Mouse (Mus musculus): ENCODE results near the gene Crmp1. TPM values are rescaled to one million over a fixed set of nuclear protein-coding genes. Genes with fewer than 3 reads are reported as not detected.

Gene Crmp1
- polyA plus RNA-seq, 1 experiment from 2014 or later, result 497 TPM

- H3K4me3 ChIP-seq, result no peak overlapping the region
- no peaks in the 10 kb centered on the region for H3K36me3 ChIP-seq
- no peaks in the 10 kb centered on the region for H3K9me3 ChIP-seq (replicated peaks)
- H3K27ac ChIP-seq, result no peak overlapping the region
- H3K27me3 ChIP-seq, result 0 out of 2 replicates have a peak, but pooled peaks cover 5% of the 10 kb centered on the region
- H3K9ac ChIP-seq, result no peak overlapping the region
- H3K4me2 ChIP-seq (replicated peaks), result no peak overlapping the region
- peaks cover 8% of the 10 kb centered on the region for H3K4me1 ChIP-seq
- 77% methylated on average over 7 of the region's 7 CpGs for WGBS
- ATAC-seq (ENCODE audit: low FRiP score), result no peak
Measured at GRCm38 (mm10) chr5:37215276-37215675, 26.5 kb upstream of the Crmp1 start.

GRCm38 (mm10) chr5:37219615-37220014 lies 22.1 kb upstream of the Crmp1 start:
- ATAC-seq (ENCODE audit: low FRiP score), result no peak
- 53% methylated on average over 5 of the region's 5 CpGs for WGBS
- H3K4me1 ChIP-seq, result peaks cover 24% of the 10 kb centered on the region
- H3K27me3 ChIP-seq, result no peaks in the 10 kb centered on the region
- no peaks in the 10 kb centered on the region for H3K9me3 ChIP-seq (replicated peaks)
- no peaks in the 10 kb centered on the region for H3K36me3 ChIP-seq
- no peak overlapping the region for H3K4me3 ChIP-seq
- H3K9ac ChIP-seq, result no peak overlapping the region
- no peak overlapping the region for H3K4me2 ChIP-seq (replicated peaks)
- H3K27ac ChIP-seq, result no peak overlapping the region

- 82% methylated on average over 5 of the region's 5 CpGs for WGBS
- Histone ChIP-seq H3K4me3 (no peak overlapping the region), H3K36me3 (no peaks in the 10 kb centered on the region), H3K9ac (no peak overlapping the region), H3K4me1 (peaks cover 23% of the 10 kb centered on the region), H3K9me3 (replicated peaks) (no peaks in the 10 kb centered on the region), H3K27me3 (no peaks in the 10 kb centered on the region), H3K27ac (peak overlapping the region; percentile 74; the same call in 1 of the 2 replicates), H3K4me2 (replicated peaks) (no peak overlapping the region)
- ATAC-seq (ENCODE audit: low FRiP score), result no peak
Measured at GRCm38 (mm10) chr5:37220575-37220974, 21.2 kb upstream of the Crmp1 start.

- Histone ChIP-seq H3K4me1 (peaks cover 23% of the 10 kb centered on the region), H3K36me3 (no peaks in the 10 kb centered on the region), H3K4me3 (no peak overlapping the region), H3K9me3 (replicated peaks) (no peaks in the 10 kb centered on the region), H3K27me3 (no peaks in the 10 kb centered on the region), H3K9ac (no peak overlapping the region), H3K4me2 (replicated peaks) (no peak overlapping the region), H3K27ac (peak overlapping the region; percentile 74)
- peak; percentile 78 for ATAC-seq (ENCODE audit: low FRiP score)
- WGBS, result 38% methylated on average over 6 of the region's 6 CpGs
Measured at GRCm38 (mm10) chr5:37221563-37221962, 20.2 kb upstream of the Crmp1 start.

GRCm38 (mm10) chr5:37222316-37222715 lies 19.4 kb upstream of the Crmp1 start:
- H3K9ac ChIP-seq, result no peak overlapping the region
- H3K9me3 ChIP-seq (replicated peaks), result no peaks in the 10 kb centered on the region
- WGBS, result 31% methylated on average over 8 of the region's 8 CpGs
- peaks cover 23% of the 10 kb centered on the region for H3K4me1 ChIP-seq
- H3K27ac ChIP-seq, result peak overlapping the region; percentile 74
- no peaks in the 10 kb centered on the region for H3K36me3 ChIP-seq
- no peak for ATAC-seq (ENCODE audit: low FRiP score)
- no peak overlapping the region for H3K4me2 ChIP-seq (replicated peaks)
- H3K27me3 ChIP-seq, result no peaks in the 10 kb centered on the region
- H3K4me3 ChIP-seq, result no peak overlapping the region

GRCm38 (mm10) chr5:37225708-37226107 lies 16.0 kb upstream of the Crmp1 start:
- no peak overlapping the region for H3K4me3 ChIP-seq
- no peaks in the 10 kb centered on the region for H3K9me3 ChIP-seq (replicated peaks)
- no peak overlapping the region; the same call in 1 of the 2 replicates for H3K9ac ChIP-seq
- no peak overlapping the region for H3K27ac ChIP-seq
- no peaks in the 10 kb centered on the region for H3K36me3 ChIP-seq
- ATAC-seq (ENCODE audit: low FRiP score), result no peak
- no peak overlapping the region for H3K4me2 ChIP-seq (replicated peaks)
- 76% methylated on average over 1 of the region's 1 CpGs for WGBS
- H3K27me3 ChIP-seq, result peaks cover 3% of the 10 kb centered on the region; the same call in 1 of the 2 replicates
- peaks cover 26% of the 10 kb centered on the region for H3K4me1 ChIP-seq

GRCm38 (mm10) chr5:37227956-37228680 lies 13.6 kb upstream of the Crmp1 start:
- no peak overlapping the region for H3K4me2 ChIP-seq (replicated peaks)
- H3K4me3 ChIP-seq, result no peak overlapping the region
- H3K27me3 ChIP-seq, result peaks cover 6% of the 10 kb centered on the region; the same call in 1 of the 2 replicates
- no peak for ATAC-seq (ENCODE audit: low FRiP score)
- no peak overlapping the region for H3K9ac ChIP-seq
- no peaks in the 10 kb centered on the region for H3K9me3 ChIP-seq (replicated peaks)
- H3K27ac ChIP-seq, result peak overlapping the region; percentile 55; the same call in 1 of the 2 replicates
- 56% methylated on average over 6 of the region's 6 CpGs for WGBS
- no peaks in the 10 kb centered on the region for H3K36me3 ChIP-seq
- H3K4me1 ChIP-seq, result peaks cover 9% of the 10 kb centered on the region

GRCm38 (mm10) chr5:37228894-37229293 lies 12.8 kb upstream of the Crmp1 start:
- H3K4me2 ChIP-seq (replicated peaks), result no peak overlapping the region
- peaks cover 9% of the 10 kb centered on the region for H3K4me1 ChIP-seq
- no peaks in the 10 kb centered on the region for H3K9me3 ChIP-seq (replicated peaks)
- H3K4me3 ChIP-seq, result no peak overlapping the region
- peak; percentile 63 for ATAC-seq (ENCODE audit: low FRiP score)
- 44% methylated on average over 7 of the region's 7 CpGs for WGBS
- H3K27ac ChIP-seq, result peak overlapping the region; percentile 55; the same call in 1 of the 2 replicates
- no peak overlapping the region for H3K9ac ChIP-seq
- no peaks in the 10 kb centered on the region for H3K36me3 ChIP-seq
- peaks cover 6% of the 10 kb centered on the region; the same call in 1 of the 2 replicates for H3K27me3 ChIP-seq

DNA sequence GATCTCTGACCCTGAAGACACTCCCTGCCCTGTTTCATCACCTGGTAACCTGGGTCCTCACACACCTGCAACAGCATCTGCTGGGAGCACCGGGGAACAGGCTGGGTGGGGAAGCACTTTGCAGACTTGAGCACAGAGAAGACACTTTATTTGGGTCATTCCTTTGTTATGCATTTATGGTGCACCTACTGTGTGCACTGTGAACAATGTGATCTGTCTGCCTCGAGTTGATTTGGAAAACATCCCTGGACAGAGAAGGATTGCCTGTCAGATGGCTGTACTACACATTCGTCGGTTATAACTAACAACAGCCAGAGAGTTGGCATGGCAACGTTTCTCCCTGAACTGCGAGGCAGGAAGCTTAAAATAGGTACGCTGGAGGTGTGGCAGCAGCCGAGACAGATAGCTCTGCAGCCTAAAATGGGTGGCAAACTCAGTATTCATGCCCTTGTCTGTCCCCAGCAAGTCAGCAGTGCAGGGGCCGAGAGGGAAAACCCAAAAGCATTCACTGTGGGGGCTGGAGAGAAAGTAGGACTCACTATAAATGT lies 8.7 kb upstream of the Crmp1 start:
- H3K4me3 ChIP-seq, result no peak overlapping the region
- 46% methylated on average over 9 of the region's 9 CpGs for WGBS
- H3K9me3 ChIP-seq (replicated peaks), result no peaks in the 10 kb centered on the region
- no peaks in the 10 kb centered on the region for H3K36me3 ChIP-seq
- peaks cover 6% of the 10 kb centered on the region; the same call in 1 of the 2 replicates for H3K27me3 ChIP-seq
- H3K4me1 ChIP-seq, result peaks cover 9% of the 10 kb centered on the region
- H3K4me2 ChIP-seq (replicated peaks), result no peak overlapping the region
- no peak overlapping the region for H3K27ac ChIP-seq
- H3K9ac ChIP-seq, result no peak overlapping the region
- ATAC-seq (ENCODE audit: low FRiP score), result no peak

- no peak for ATAC-seq (ENCODE audit: low FRiP score)
- Histone ChIP-seq H3K4me1 (peaks cover 22% of the 10 kb centered on the region), H3K27ac (no peak overlapping the region), H3K9ac (no peak overlapping the region), H3K36me3 (no peaks in the 10 kb centered on the region), H3K4me3 (no peak overlapping the region), H3K27me3 (peaks cover 42% of the 10 kb centered on the region), H3K9me3 (replicated peaks) (no peaks in the 10 kb centered on the region), H3K4me2 (replicated peaks) (no peak overlapping the region)
- 49% methylated on average over 2 of the region's 2 CpGs for WGBS
Measured at GRCm38 (mm10) chr5:37238654-37239053, 3.1 kb upstream of the Crmp1 start.

GRCm38 (mm10) chr5:37240550-37240949 lies 1.2 kb upstream of the Crmp1 start:
- H3K4me1 ChIP-seq, result peaks cover 39% of the 10 kb centered on the region
- H3K9ac ChIP-seq, result no peak overlapping the region
- no peak for ATAC-seq (ENCODE audit: low FRiP score)
- peaks cover 58% of the 10 kb centered on the region for H3K27me3 ChIP-seq
- WGBS, result 7% methylated on average over 5 of the region's 5 CpGs
- no peaks in the 10 kb centered on the region for H3K9me3 ChIP-seq (replicated peaks)
- H3K4me2 ChIP-seq (replicated peaks), result 0 out of 2 replicates have a peak overlapping the region, but pooled peaks have one; percentile 5
- H3K27ac ChIP-seq, result 0 out of 2 replicates have a peak overlapping the region, but pooled peaks have one; percentile 98
- no peaks in the 10 kb centered on the region for H3K36me3 ChIP-seq
- H3K4me3 ChIP-seq, result no peak overlapping the region

DNA sequence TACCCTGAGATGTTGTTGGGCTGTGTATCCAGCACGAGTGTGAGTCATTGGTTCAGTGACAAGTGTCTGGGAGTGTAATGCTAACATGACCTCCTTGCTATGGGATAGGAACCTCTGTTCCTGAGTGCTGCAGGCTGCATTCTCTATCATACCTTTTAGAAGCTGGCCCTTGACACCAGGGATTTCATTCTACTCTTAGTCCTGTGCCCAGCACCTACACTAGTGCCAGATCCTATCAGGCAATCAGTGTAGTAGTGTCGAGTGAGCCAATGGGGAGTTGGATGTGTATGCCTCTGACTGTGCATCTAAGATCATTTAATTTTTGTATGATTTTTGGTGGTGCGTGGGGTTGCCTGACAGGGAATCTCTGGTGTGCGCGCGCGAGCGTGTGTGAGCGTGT lies 516 bp upstream of the Crmp1 start:
- peaks cover 39% of the 10 kb centered on the region for H3K4me1 ChIP-seq
- H3K27me3 ChIP-seq, result peaks cover 63% of the 10 kb centered on the region
- no peaks in the 10 kb centered on the region for H3K36me3 ChIP-seq
- ATAC-seq (ENCODE audit: low FRiP score), result peak; percentile 6; the same call in 1 of the 2 replicates
- H3K9ac ChIP-seq, result peak overlapping the region; percentile 88
- peak overlapping the region; percentile 74 for H3K4me2 ChIP-seq (replicated peaks)
- H3K4me3 ChIP-seq, result peak overlapping the region; percentile 74
- no peaks in the 10 kb centered on the region for H3K9me3 ChIP-seq (replicated peaks)
- H3K27ac ChIP-seq, result peak overlapping the region; percentile 98
- WGBS, result 11% methylated on average over 9 of the region's 9 CpGs
